Mouse (Mus musculus) small intestine, adult 2 months (tissue): ENCODE measurements around the gene Crym. TPM values are rescaled to one million over a fixed set of nuclear protein-coding genes. Genes with fewer than 3 reads are reported as not detected.

Source experiments
- H3K27ac ChIP-seq: fragments of 200-500 bp; 2 replicates; pipeline ENCODE4 v1.5.1; 2012; ENCODE audit warnings: low read depth, low read length, control low read depth, inconsistent platforms; ENCODE audit not compliant: insufficient read depth
- H3K27me3 ChIP-seq: fragments of 200-500 bp; 2 replicates; pipeline ENCODE4 v1.6.1; 2012; ENCODE audit warnings: mild to moderate bottlenecking, moderate library complexity, low read length, inconsistent platforms; ENCODE audit not compliant: control insufficient read depth, insufficient read depth
- H3K36me3 ChIP-seq: fragments of 200-500 bp; 2 replicates; pipeline ENCODE4 v1.6.1; 2012; ENCODE audit warnings: mild to moderate bottlenecking, low read length, control low read depth, inconsistent platforms; ENCODE audit not compliant: control insufficient read depth, insufficient read depth
- H3K4me1 ChIP-seq: fragments of 200-500 bp; 2 replicates; pipeline ENCODE4 v1.6.1; 2012; ENCODE audit warnings: low read length, inconsistent platforms, mixed read lengths; ENCODE audit not compliant: control insufficient read depth, insufficient read depth, insufficient read length
- H3K4me3 ChIP-seq: fragments of 200-500 bp; 2 replicates; pipeline ENCODE4 v1.5.1; 2012; ENCODE audit warnings: low read depth, mild to moderate bottlenecking, control low read depth, inconsistent platforms, low read length, moderate library complexity
- CTCF ChIP-seq: fragments of 200-500 bp; IDR thresholded peaks from 2 replicates; pipeline ENCODE4 v1.5.1; 2012; ENCODE audit warnings: low read depth, mild to moderate bottlenecking, control low read depth, inconsistent platforms, low read length, moderate library complexity, mixed read lengths; ENCODE audit not compliant: insufficient replicate concordance, insufficient read length; ENCODE audit errors: extremely low read depth
- POLR2A ChIP-seq: fragments of 200-500 bp; IDR thresholded peaks from 2 replicates; pipeline ENCODE4 v1.6.1; 2012; ENCODE audit warnings: low read depth, mild to moderate bottlenecking, control low read depth, inconsistent platforms, low read length, moderate library complexity
- WGBS: fragments of 180-500 bp; shearing (Covaris S2); methylation state at CpG from one replicate; pipeline ENCODE4 v1.1.7; 2018; 5-methylcytosine and 5-hydroxymethylcytosine counted together
- polyA plus RNA-seq: library from polyadenylated mRNA; depleted of rRNA; stranded (reverse); fragments of >200 nt; gene quantifications from 2 replicates; pipeline ENCODE4 v1.2.3, GENCODE M21; 2012

Crym gene
- polyA plus RNA-seq, 1 experiment, result 1.7 TPM

GRCm38 (mm10) chr7:120192207-120192606, 9.7 kb downstream of the Crym start:
- no peaks in the 10 kb centered on the region for H3K36me3 ChIP-seq
- TF ChIP-seq POLR2A, result no peak
- no peak for TF ChIP-seq CTCF
- WGBS, result 57% methylated on average over 3 of the region's 3 CpGs
- H3K27ac ChIP-seq, result no peak overlapping the region
- peaks cover 15% of the 10 kb centered on the region for H3K4me1 ChIP-seq
- no peaks in the 10 kb centered on the region for H3K27me3 ChIP-seq
- no peak overlapping the region for H3K4me3 ChIP-seq

GRCm38 (mm10) chr7:120190150-120190665, 11.7 kb downstream of the Crym start:
- peaks cover 4% of the 10 kb centered on the region for H3K36me3 ChIP-seq
- no peaks in the 10 kb centered on the region for H3K27me3 ChIP-seq
- TF ChIP-seq POLR2A (no peak), CTCF (no peak)
- H3K27ac ChIP-seq, result peak overlapping the region; percentile 80
- H3K4me3 ChIP-seq, result no peak overlapping the region
- WGBS, result 15% methylated on average over 8 of the region's 8 CpGs
- H3K4me1 ChIP-seq, result peaks cover 25% of the 10 kb centered on the region

- no peak for TF ChIP-seq POLR2A
- TF ChIP-seq CTCF, result no peak
- WGBS, result 16% methylated on average over 8 of the region's 8 CpGs
- Histone ChIP-seq H3K4me1 (peaks cover 25% of the 10 kb centered on the region), H3K4me3 (no peak overlapping the region), H3K27me3 (no peaks in the 10 kb centered on the region), H3K36me3 (peaks cover 7% of the 10 kb centered on the region), H3K27ac (peak overlapping the region; percentile 80)
Observed at GRCm38 (mm10) chr7:120189369-120190149, 12.4 kb downstream of the Crym start.

- no peaks in the 10 kb centered on the region for H3K27me3 ChIP-seq
- peaks cover 13% of the 10 kb centered on the region for H3K36me3 ChIP-seq
- TF ChIP-seq POLR2A (no peak), CTCF (no peak)
- H3K4me1 ChIP-seq, result peaks cover 25% of the 10 kb centered on the region
- peak overlapping the region; percentile 90 for H3K27ac ChIP-seq
- H3K4me3 ChIP-seq, result no peak overlapping the region
- 46% methylated on average over 5 of the region's 5 CpGs for WGBS
Observed at GRCm38 (mm10) chr7:120188946-120189345, 13.0 kb downstream of the Crym start.

- Histone ChIP-seq H3K27ac (no peak overlapping the region), H3K27me3 (no peaks in the 10 kb centered on the region), H3K36me3 (peaks cover 52% of the 10 kb centered on the region), H3K4me3 (no peak overlapping the region), H3K4me1 (peaks cover 17% of the 10 kb centered on the region; the same call in 1 of the 2 replicates)
- TF ChIP-seq POLR2A, result no peak
- no peak for TF ChIP-seq CTCF
Observed at GRCm38 (mm10) chr7:120182891-120183290, 19.0 kb downstream of the Crym start.

DNA sequence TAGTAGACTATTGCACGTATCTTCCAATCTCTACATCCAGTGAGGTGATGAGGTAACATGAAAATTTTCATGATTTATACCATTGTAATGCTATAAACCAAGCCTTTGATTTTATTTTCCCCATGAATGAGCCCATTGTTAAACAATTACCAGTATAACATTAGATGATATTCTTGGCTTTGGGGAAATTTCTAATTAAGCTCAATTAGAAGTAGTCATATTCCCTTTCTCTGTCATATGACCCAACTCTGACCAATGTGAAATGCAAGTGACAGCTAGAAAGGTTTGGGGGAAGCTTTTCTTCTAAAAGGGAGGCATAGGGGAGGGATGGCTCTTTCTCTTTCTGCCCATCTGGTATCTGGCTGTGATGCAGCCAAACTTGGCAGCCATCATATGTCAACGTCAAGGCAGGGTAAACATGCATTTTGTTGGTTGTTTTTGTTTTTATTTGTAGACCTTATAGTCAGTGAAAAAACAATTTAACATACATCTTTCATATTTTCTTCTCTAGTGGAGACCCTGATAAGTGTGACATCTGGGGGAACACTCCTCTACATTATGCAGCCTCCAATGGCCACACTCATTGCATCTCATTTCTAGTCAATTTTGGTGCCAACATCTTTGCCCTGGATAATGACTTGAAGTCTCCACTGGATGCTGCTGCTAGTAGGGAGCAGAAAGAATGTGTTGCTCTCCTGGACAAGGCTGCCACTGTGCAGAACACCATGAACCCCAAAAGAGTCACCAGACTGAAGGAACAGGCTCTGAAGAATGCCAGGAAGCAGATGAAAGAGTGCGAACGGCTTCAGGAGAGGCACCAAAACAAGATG, 20.3 kb downstream of the Crym start:
- H3K27me3 ChIP-seq, result no peaks in the 10 kb centered on the region
- peaks cover 13% of the 10 kb centered on the region; the same call in 1 of the 2 replicates for H3K4me1 ChIP-seq
- H3K27ac ChIP-seq, result no peak overlapping the region
- no peak overlapping the region for H3K4me3 ChIP-seq
- WGBS, result 91% methylated on average over 4 of the region's 4 CpGs
- TF ChIP-seq POLR2A, result no peak
- TF ChIP-seq CTCF, result no peak
- H3K36me3 ChIP-seq, result peaks cover 53% of the 10 kb centered on the region

- H3K4me1 ChIP-seq, result peaks cover 8% of the 10 kb centered on the region; the same call in 1 of the 2 replicates
- H3K4me3 ChIP-seq, result 0 out of 2 replicates have a peak overlapping the region, but pooled peaks have one; percentile 24
- H3K36me3 ChIP-seq, result peaks cover 53% of the 10 kb centered on the region
- H3K27ac ChIP-seq, result no peak overlapping the region
- WGBS, result 65% methylated on average over 5 of the region's 5 CpGs
- TF ChIP-seq POLR2A, result no peak
- no peak for TF ChIP-seq CTCF
- H3K27me3 ChIP-seq, result no peaks in the 10 kb centered on the region
Observed at GRCm38 (mm10) chr7:120180547-120180946, 21.4 kb downstream of the Crym start.
